Mouse (Mus musculus) cerebellum, adult 2 months (tissue): ENCODE data around the gene Acot1.

Experiments used
- CTCF ChIP-seq: fragments of 200-500 bp; IDR thresholded peaks from 2 replicates; pipeline ENCODE4 v1.5.1; 2011; ENCODE audit warnings: low read depth, mild to moderate bottlenecking, control low read depth, low read length, moderate library complexity, borderline replicate concordance; ENCODE audit not compliant: insufficient read depth
- POLR2A ChIP-seq: fragments of 200-500 bp; IDR thresholded peaks from 2 replicates; pipeline ENCODE4 v1.6.1; 2011; ENCODE audit warnings: low read length, control low read depth, borderline replicate concordance; ENCODE audit not compliant: insufficient read depth

GRCm38 (mm10) chr12:84011251-84012040, 2.2 kb downstream of the Acot1 start:
- no peak for TF ChIP-seq CTCF
- TF ChIP-seq POLR2A: no peak
